Mouse (Mus musculus) neutrophil, adult 59 days (primary cell): ENCODE measurements around the gene Olfr532. TPM values are rescaled to one million over a fixed set of nuclear protein-coding genes. Genes with fewer than 3 reads are reported as not detected.

Experiments
- total RNA-seq, 2 experiments: library from RNA; stranded (reverse); gene quantifications; 1 replicate in 1 of 2; 2 replicates in 1 of 2; pipeline ENCODE4 v1.2.4; 2023

Olfr532 gene
- total RNA-seq: not detected

GRCm38 (mm10) chr7:140421539-140421938 lies at the start of gene Olfr532:
Olfr532 (minus strand) TSS chr7:140421639.

DNA sequence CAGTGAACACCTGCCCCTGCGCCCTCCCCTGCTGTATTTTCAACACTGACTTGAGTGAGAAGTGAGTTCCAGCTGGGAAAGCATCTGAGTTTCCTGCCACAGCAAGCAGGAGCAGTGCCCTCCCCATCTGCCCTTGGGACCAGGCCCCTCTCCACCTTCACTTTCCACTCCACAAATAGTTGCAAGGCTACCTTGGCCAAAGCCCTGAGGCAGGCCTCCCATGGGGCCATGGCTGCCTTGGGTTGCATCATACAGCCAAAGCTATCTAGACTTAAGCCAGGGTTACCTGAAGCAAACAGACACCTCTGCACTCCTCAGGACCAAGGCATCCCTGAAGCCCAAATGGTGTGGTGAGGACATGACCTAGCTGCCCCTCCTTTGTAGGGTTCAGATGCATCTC lies 41.6 kb upstream of the Olfr532 start, which contains the start of gene Olfr533:
TSS of gene Olfr533 (plus strand) at position 301 of the 400 bp plus-strand sequence.

DNA sequence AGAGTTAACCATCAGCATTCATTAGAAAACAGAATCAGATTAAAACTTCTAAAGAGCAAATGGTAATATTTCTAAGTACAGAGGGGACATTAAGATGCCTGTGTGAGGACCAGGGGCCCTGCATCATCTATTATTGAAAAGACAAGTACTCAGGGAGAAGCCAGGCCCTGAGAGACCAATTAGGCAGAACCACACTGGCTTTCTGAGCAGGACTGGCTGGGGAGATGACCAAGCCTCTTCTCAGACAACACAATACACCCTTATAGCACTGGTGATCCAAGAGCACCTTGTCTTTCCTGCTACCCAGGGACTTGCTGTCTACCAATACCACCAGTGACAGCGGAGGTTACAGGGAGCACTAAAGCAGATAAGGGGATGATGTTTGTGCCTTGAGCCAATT lies 18.6 kb downstream of the Olfr532 start, which contains the start of gene Olfr531:
TSS of gene Olfr531 (minus strand) at position 101 of the 400 bp plus-strand sequence.

GRCm38 (mm10) chr7:140376231-140376630 lies 45.2 kb downstream of the Olfr532 start, which contains the start of gene Olfr530:
Olfr530 (minus strand) TSS chr7:140376331.

Other genes starting within 250 kb of the Olfr532 start
- gene Olfr523, start 248.4 kb downstream of the Olfr532 start, total RNA-seq: not detected
- not detected for gene Olfr524, start 215.7 kb downstream of the Olfr532 start, total RNA-seq
- gene Cd163l1, start 203.4 kb downstream of the Olfr532 start, total RNA-seq: not detected
- under 1 TPM in 1 of 2 experiments, not detected in 1; 0.11 TPM for gene 5830411N06Rik, start 174.4 kb downstream of the Olfr532 start, total RNA-seq
- not detected for gene Olfr525, start 100.8 kb downstream of the Olfr532 start, total RNA-seq
- gene Olfr527, start 87.6 kb downstream of the Olfr532 start, total RNA-seq: not detected
- gene Olfr60, start 60.0 kb downstream of the Olfr532 start, total RNA-seq: not detected
- gene Olfr530, start 45.3 kb downstream of the Olfr532 start, total RNA-seq: not detected
- gene Olfr531, start 18.7 kb downstream of the Olfr532 start, total RNA-seq: not detected
- gene Olfr533, start 41.7 kb upstream of the Olfr532 start, total RNA-seq: not detected
- gene Olfr535, start 62.6 kb upstream of the Olfr532 start, total RNA-seq: not detected
- gene Olfr536, start 85.8 kb upstream of the Olfr532 start, total RNA-seq: not detected
- gene Olfr538, start 146.2 kb upstream of the Olfr532 start, total RNA-seq: not detected
- not detected for gene Olfr46, start 179.6 kb upstream of the Olfr532 start, total RNA-seq
- not detected for gene Olfr61, start 207.3 kb upstream of the Olfr532 start, total RNA-seq
- not detected for gene Olfr53, start 224.8 kb upstream of the Olfr532 start, total RNA-seq
- not detected for gene Olfr539, start 238.3 kb upstream of the Olfr532 start, total RNA-seq